Mouse (Mus musculus): ENCODE results near the gene Dmkn.

- TF ChIP-seq CTCF (IDR thresholded peaks at IDR 0.05; ENCODE audit: borderline replicate concordance, control insufficient read depth, extremely low read depth, insufficient read depth, low read length, poor library complexity) = no peak
- TF ChIP-seq POLR2A (IDR thresholded peaks at IDR 0.05; ENCODE audit: control insufficient read depth, extremely low read depth, insufficient read depth, low read length, poor library complexity) = no peak
Observed at GRCm38 (mm10) chr7:30811757-30812290, 48.3 kb downstream of the Dmkn start.

Measured in thymus, adult 2 months (tissue).